Mouse (Mus musculus): ENCODE measurements at regions not wholly inside any gene's neighbourhood (a gene's known extent, or its start where the extent isn't known, plus 50 kb on each side); places are given as distances from the start of the nearest gene placed in this dataset.

GRCm38 (mm10) chr4:64432097-64432496, 385.3 kb upstream of the Tnc start:
- DNase-seq (ENCODE audit: low read depth): no peak

DNA sequence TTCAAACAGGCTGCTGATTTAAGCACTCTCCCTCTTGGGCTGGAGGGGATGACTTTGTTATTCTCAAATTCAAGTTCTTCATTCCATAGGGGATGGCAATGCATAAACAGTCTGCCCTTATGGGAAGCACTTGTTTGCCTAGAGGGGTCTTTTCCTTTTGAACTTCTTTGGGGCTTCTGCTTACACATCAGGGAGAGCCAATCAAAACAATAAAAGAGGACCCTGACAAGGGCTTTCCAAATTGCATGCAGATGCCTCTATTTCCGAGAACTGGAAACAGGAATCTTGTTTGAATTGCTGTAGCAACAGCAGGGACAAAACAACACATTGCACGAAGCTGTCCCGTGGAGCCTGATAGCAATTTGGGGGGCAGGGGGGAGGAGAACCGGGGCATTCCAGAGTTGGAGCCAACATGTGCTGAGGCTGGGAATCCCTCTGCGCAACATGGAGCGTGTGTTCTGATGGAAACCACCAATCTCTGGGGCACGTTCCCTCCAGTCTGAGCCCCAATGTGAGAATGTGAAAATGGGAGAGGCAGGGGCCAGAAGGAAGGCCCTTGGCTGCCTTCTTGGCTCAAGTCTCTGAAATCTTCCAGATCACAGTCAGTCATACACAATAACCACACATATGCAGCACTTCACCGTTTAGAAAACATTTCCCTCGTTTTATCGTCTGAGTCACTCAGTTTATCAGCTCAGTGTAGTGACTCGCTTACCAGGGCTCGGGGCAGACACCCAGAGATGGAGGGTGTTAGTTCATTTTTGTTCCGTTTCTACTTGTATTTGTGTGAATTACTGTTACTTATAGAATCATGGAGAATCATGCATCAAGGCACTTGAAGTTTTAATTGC, 391.2 kb upstream of the Tnc start:
- DNase-seq (ENCODE audit: low read depth): peak; percentile 60

GRCm38 (mm10) chr4:64451442-64451841, 404.6 kb upstream of the Tnc start:
- DNase-seq (ENCODE audit: low read depth): no peak

- DNase-seq (ENCODE audit: low read depth): no peak
Observed at GRCm38 (mm10) chr4:64451946-64452345, 405.1 kb upstream of the Tnc start.

GRCm38 (mm10) chr4:64492260-64492962, 445.6 kb upstream of the Tnc start:
- peak; percentile 75 for DNase-seq (ENCODE audit: low read depth)

GRCm38 (mm10) chr4:64497759-64498158, 450.9 kb upstream of the Tnc start:
- peak; percentile 66 for DNase-seq (ENCODE audit: low read depth)

DNA sequence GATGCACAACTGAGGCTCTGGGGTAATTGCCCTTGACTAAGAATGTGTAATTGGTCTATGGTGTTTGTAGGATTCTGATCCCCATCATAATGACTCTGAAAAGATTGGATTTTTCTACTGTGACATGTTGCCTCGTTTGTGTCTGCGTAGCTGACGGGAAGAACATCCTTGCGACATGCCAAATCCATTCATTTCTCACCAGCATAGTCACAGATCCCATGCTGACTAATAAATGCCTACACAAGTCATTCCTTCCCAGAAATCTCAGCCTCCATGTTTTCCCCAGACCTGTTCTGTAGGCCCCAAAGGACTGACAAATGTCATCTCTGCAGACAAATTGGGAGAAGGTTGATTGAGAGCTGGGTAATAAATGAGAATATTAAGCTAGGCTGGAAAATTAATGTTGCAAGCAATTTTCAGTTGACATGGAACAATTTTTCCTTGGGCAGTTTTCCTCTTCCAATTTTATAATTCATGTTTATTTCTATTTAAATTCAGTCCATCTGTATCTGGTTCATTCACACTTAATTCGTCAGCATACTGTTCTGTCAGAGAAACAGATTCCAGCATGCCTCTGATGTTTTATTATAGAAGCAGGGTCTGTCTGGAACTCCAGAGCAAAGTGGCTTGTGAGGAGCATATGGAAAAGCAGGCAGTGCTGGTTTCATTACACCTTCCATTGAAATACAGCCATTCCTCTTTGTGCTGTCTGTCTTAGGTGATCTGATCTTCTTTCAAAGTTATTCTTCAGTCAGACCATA, 454.0 kb upstream of the Tnc start:
- DNase-seq (ENCODE audit: low read depth): peak; percentile 30

DNA sequence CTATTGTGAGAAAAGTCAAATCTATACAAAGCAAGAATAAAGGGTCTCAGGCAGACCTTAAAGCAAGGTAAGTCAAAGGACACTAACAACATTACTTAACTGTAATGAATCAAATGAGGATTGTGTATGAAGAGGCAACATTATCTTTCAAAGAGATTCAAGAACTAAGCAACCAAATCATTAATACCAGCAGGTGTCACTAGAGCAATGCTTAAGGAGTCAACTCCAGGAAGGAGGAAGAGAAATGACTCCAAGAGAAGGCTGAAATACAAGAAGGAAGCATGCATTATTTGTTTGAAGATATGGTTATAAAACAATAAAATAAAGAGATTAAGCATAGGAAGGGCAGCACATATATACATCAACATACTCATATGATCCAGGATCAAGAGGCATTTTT, 475.1 kb upstream of the Tnc start:
- DNase-seq (ENCODE audit: low read depth): peak; percentile 77

GRCm38 (mm10) chr4:64527724-64528332, 481.0 kb upstream of the Tnc start:
- no peak for DNase-seq (ENCODE audit: low read depth)

- DNase-seq (ENCODE audit: low read depth): peak; percentile 85
Observed at GRCm38 (mm10) chr4:64530585-64530984, 483.8 kb upstream of the Tnc start.

- DNase-seq (ENCODE audit: low read depth): peak; percentile 85
Observed at GRCm38 (mm10) chr4:64533019-64533418, 486.2 kb upstream of the Tnc start.

DNA sequence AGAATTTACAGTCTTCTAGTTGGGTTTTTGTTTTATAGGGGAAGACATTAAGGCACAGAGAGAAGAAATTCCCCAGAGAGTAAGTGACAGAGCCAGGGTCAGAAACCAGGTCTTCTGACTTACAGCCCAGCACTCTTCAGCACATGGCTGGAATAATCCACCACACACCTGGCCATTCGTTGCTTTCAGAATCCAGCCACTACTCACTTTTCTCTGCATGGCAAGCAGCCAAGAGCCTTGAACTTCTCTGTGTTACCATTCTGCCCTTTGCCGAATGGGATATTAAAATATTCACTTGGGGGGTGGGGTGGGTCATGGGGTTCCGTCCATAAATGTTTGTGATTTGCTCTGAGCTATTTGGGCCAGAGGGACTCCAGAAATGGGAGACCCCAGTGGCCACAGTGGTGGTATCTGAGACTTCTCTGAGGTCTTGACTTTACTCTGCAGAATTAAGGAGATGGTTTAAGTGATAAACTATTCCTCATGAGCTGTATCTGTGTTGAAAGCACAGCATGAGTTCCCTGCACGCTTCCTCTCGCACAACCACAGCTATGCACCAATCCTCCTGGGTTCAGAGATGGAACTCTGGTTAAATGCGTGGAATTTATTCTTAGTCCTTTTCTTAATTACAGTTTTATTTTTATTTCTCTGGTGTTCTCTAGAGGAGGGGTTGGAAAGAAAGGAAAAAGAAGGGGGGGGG, 488.9 kb upstream of the Tnc start:
- no peak for DNase-seq (ENCODE audit: low read depth)

- DNase-seq (ENCODE audit: low read depth): no peak
Observed at GRCm38 (mm10) chr4:64538009-64538408, 491.2 kb upstream of the Tnc start.

GRCm38 (mm10) chr4:64544576-64545185, 497.9 kb upstream of the Tnc start:
- peak; percentile 10 for DNase-seq (ENCODE audit: low read depth)

GRCm38 (mm10) chr4:64546386-64546785, 499.6 kb upstream of the Tnc start:
- DNase-seq (ENCODE audit: low read depth): peak; percentile 32

GRCm38 (mm10) chr4:64562511-64562910, 515.7 kb upstream of the Tnc start:
- peak; percentile 62 for DNase-seq (ENCODE audit: low read depth)

DNA sequence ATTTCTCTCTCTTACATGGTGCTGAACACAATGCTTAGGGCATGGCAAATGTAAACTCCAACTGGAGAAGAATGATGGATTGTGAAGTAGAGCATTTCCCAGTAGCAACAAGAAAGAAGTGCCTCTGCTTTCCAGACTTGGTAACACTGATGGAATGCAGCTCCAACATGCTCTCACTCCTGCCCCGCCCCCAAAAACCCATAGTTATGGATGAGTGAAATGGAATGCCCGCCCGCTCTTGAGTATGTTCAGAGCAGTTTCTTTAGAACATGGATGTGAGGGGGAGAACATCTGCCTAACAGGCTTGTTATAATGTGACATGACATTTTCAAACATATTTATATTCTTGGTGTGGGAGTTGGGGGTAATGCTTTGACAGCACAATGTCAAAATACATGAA, 517.2 kb upstream of the Tnc start:
- peak; percentile 65 for DNase-seq (ENCODE audit: low read depth)

GRCm38 (mm10) chr4:64570666-64571065, 523.9 kb upstream of the Tnc start:
- no peak for DNase-seq (ENCODE audit: low read depth)

- DNase-seq (ENCODE audit: low read depth): peak; percentile 65
Observed at GRCm38 (mm10) chr4:64575901-64576300, 529.1 kb upstream of the Tnc start.

DNA sequence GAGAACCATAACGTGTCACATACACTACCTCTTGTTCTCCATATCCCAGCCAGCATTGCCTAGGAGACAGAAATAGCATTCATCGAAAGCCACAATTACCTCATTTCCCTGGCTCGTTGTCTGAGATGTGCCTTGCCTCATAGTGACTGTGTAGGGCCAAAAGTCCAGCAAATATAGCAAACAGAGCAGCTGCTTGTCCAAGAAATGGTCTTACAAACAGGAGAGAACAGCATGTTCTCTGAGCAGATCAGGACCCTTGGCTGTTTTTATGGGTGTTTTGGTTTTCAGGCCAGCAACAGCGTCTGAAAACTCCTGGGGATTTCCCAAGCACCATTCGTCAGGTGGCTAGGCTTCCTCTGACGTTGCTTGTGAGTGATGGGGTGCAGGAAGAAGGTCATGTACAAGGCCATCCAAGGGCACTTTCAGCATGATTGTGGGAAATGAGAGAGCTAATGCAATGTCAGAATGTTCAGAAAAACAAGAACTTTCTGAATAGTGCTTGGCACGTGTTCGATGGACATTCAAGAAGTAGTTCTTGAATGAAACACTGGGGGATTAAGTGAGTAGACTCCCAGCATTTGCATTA, 528.9 kb upstream of the Pappa start:
- peak; percentile 88 for DNase-seq (ENCODE audit: low read depth)

- no peak for DNase-seq (ENCODE audit: low read depth)
Observed at GRCm38 (mm10) chr4:64598465-64598864, 525.5 kb upstream of the Pappa start.

All from NIH3T3 (cell line).